Mouse (Mus musculus) lung, postnatal 0 days (tissue): ENCODE data around the gene Ehbp1.

Experiments used
- CTCF ChIP-seq: IDR thresholded peaks from 2 replicates; pipeline ENCODE4 v1.5.1; 2016; ENCODE audit warnings: antibody characterized with exemption, mild to moderate bottlenecking
- EP300 ChIP-seq: IDR thresholded peaks from 2 replicates; pipeline ENCODE4 v1.6.1; 2016; ENCODE audit warnings: antibody characterized with exemption, mild to moderate bottlenecking, control low read depth

DNA sequence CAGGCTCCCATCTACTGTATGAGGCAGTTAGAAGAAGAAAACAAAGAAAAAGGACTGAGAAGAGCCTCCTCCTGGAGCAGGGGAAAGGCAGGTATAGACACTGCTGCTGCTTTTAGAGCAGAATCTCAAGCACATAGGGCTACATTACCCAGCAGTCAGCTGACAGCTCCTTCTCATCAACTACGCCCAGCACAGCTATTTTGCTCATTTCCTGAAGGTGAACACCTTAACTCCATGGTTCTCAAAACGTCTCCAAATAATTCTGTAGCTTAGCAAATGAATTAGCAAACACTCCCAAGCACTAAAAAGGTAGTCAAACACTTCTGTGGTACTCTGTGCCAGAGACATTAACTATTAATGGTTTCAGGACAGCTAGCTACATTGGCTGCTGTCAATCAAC, 278.7 kb downstream of the Ehbp1 start:
- TF ChIP-seq CTCF (no peak), EP300 (peak; percentile 80)
